Mouse (Mus musculus) gastrocnemius, adult 2 months (tissue): ENCODE measurements around the gene Tm4sf4. TPM values are rescaled to one million over a fixed set of nuclear protein-coding genes. Genes with fewer than 3 reads are reported as not detected.

ENCODE experiments used
- DNase-seq: peaks from one replicate; pipeline ENCODE4 v3.0.0; 2022
- H3K27ac ChIP-seq: fragments of 200-600 bp; 2 replicates; pipeline ENCODE4 v1.8.1; 2022; ENCODE audit warnings: mild to moderate bottlenecking
- H3K4me3 ChIP-seq: fragments of 200-600 bp; 2 replicates; pipeline ENCODE4 v1.8.1; 2022; ENCODE audit warnings: mild to moderate bottlenecking, moderate library complexity
- CTCF ChIP-seq: fragments of 200-600 bp; IDR thresholded peaks from 2 replicates; pipeline ENCODE4 v1.8.1; 2022; ENCODE audit warnings: antibody characterized with exemption, mild to moderate bottlenecking, moderate library complexity
- intact Hi-C: fragments of 180-260 bp; cut with DNase I; formaldehyde crosslinking; loops from one replicate; pipeline ENCODE4 v1.15.1; 2025
- long read RNA-seq, 2 experiments: library from polyadenylated mRNA; stranded (forward); transcript quantifications; one replicate each; pipeline ENCODE4 v2.0.0; 2021
- total RNA-seq, 2 experiments: library from RNA; stranded (reverse); gene quantifications; 2 replicates each; pipeline ENCODE4 v1.2.3; 2021

Tm4sf4 gene
- not detected for total RNA-seq
- long read RNA-seq, experiment 1: 0 reads
- long read RNA-seq, experiment 2: 0 reads

- Histone ChIP-seq H3K4me3 (no peak within 1 kb of the TSS), H3K27ac (no peak within 1 kb of the TSS)
- no peak for TF ChIP-seq CTCF
- intact Hi-C loops: no loop called here
- no peak for DNase-seq
Observed at GRCm38 (mm10) chr3:57425089-57425730, at the start of gene Tm4sf4. Gene Tm4sf4, plus strand, starts transcription at chr3:57425314.

- no peak for DNase-seq
- intact Hi-C loops: no loop called here
- TF ChIP-seq CTCF: no peak
- H3K27ac ChIP-seq: no peak overlapping the region
- no peak overlapping the region for H3K4me3 ChIP-seq
Observed at GRCm38 (mm10) chr3:57386423-57386822, 38.7 kb upstream of the Tm4sf4 start.

GRCm38 (mm10) chr3:57386895-57387294 is 38.2 kb upstream of the Tm4sf4 start:
- no peak for TF ChIP-seq CTCF
- Histone ChIP-seq H3K4me3 (no peak overlapping the region), H3K27ac (no peak overlapping the region)
- no peak for DNase-seq
- intact Hi-C loops: no loop called here

- no peak for DNase-seq
- no peak overlapping the region for H3K27ac ChIP-seq
- TF ChIP-seq CTCF: no peak
- intact Hi-C loops: no loop called here
- H3K4me3 ChIP-seq: no peak overlapping the region
Observed at GRCm38 (mm10) chr3:57387593-57387992, 37.5 kb upstream of the Tm4sf4 start.

- Histone ChIP-seq H3K4me3 (no peak overlapping the region), H3K27ac (no peak overlapping the region)
- no peak for DNase-seq
- intact Hi-C loops: no loop called here
- TF ChIP-seq CTCF: no peak
Observed at GRCm38 (mm10) chr3:57411535-57411934, 13.6 kb upstream of the Tm4sf4 start.

- no peak for TF ChIP-seq CTCF
- H3K4me3 ChIP-seq: no peak overlapping the region
- no peak overlapping the region for H3K27ac ChIP-seq
- intact Hi-C loops: no loop called here
- no peak for DNase-seq
Observed at GRCm38 (mm10) chr3:57420233-57420632, 4.9 kb upstream of the Tm4sf4 start.

GRCm38 (mm10) chr3:57420660-57421059 is 4.5 kb upstream of the Tm4sf4 start:
- no peak overlapping the region for H3K4me3 ChIP-seq
- intact Hi-C loops: no loop called here

GRCm38 (mm10) chr3:57426351-57426750 is 1.2 kb downstream of the Tm4sf4 start:
- H3K27ac ChIP-seq: no peak overlapping the region
- no peak for DNase-seq
- intact Hi-C loops: no loop called here
- TF ChIP-seq CTCF: no peak
- H3K4me3 ChIP-seq: no peak overlapping the region

More at GRCm38 (mm10) chr3:57420660-57421059, 4.5 kb upstream of the Tm4sf4 start:
- DNase-seq: no peak
- no peak for TF ChIP-seq CTCF
- no peak overlapping the region for H3K27ac ChIP-seq

- no peak for TF ChIP-seq CTCF
- Histone ChIP-seq H3K4me3 (no peak overlapping the region), H3K27ac (no peak overlapping the region)
- no peak for DNase-seq
- intact Hi-C loops: no loop called here
Observed at GRCm38 (mm10) chr3:57428682-57429464, 3.8 kb downstream of the Tm4sf4 start.

GRCm38 (mm10) chr3:57429486-57429885 is 4.4 kb downstream of the Tm4sf4 start:
- no peak for DNase-seq
- intact Hi-C loops: no loop called here
- peak; percentile 50 for TF ChIP-seq CTCF
- H3K27ac ChIP-seq: no peak overlapping the region
- no peak overlapping the region for H3K4me3 ChIP-seq

- no peak for TF ChIP-seq CTCF
- DNase-seq: no peak
- Histone ChIP-seq H3K27ac (no peak overlapping the region), H3K4me3 (no peak overlapping the region)
- intact Hi-C loops: no loop called here
Observed at GRCm38 (mm10) chr3:57431706-57432105, 6.6 kb downstream of the Tm4sf4 start.

- DNase-seq: no peak
- H3K4me3 ChIP-seq: no peak overlapping the region
- H3K27ac ChIP-seq: no peak overlapping the region
- no peak for TF ChIP-seq CTCF
- intact Hi-C loops: no loop called here
Observed at GRCm38 (mm10) chr3:57435364-57435763, 10.2 kb downstream of the Tm4sf4 start.

GRCm38 (mm10) chr3:57440956-57441355 is 15.8 kb downstream of the Tm4sf4 start:
- TF ChIP-seq CTCF: no peak
- no peak for DNase-seq
- no peak overlapping the region for H3K27ac ChIP-seq
- H3K4me3 ChIP-seq: no peak overlapping the region
- intact Hi-C loops: no loop called here

GRCm38 (mm10) chr3:57445706-57446105 is 20.6 kb downstream of the Tm4sf4 start:
- intact Hi-C loops: no loop called here
- TF ChIP-seq CTCF: no peak
- H3K4me3 ChIP-seq: no peak overlapping the region
- peak; percentile 19 for DNase-seq
- no peak overlapping the region for H3K27ac ChIP-seq
